23 mouse cellular contexts compared by ENCODE assay signal in genomic region chr6:148398888-148399287, GRCm38 (mm10). TPM values are rescaled to one million over a fixed set of nuclear protein-coding genes. Genes with fewer than 3 reads are reported as not detected.
DNase-seq lines count a peak whose midpoint lies in the region; ATAC-seq and TF ChIP-seq lines count a peak whose summit lies in the region.
"Had no signal": no experiment of that assay in that cellular context is flagged by ENCODE, and none has a peak within 500 bp of the region (broad histone marks: within the 10 kb centered on the region; RNA-seq: fewer than 3 reads in every experiment).

No protein-coding gene starts in this region.

- ATAC-seq in heart, embryonic 12.5 days (ENCODE audit: insufficient number of reproducible peaks, low FRiP score), result no peak
- ATAC-seq in kidney, embryonic 15.5 days (replicated peaks; ENCODE audit: low FRiP score), result no peak
- ATAC-seq: forebrain, embryonic 14.5 days; inflammation-experienced regulatory T-cells, adult 6 months; midbrain, embryonic 13.5 days had no signal

- peaks cover 31% of the 10 kb centered on the region for H3K4me1 ChIP-seq in heart, embryonic 12.5 days (replicated peaks)
- no peaks in the 10 kb centered on the region for H3K4me1 ChIP-seq in kidney, adult 2 months (ENCODE audit: control insufficient read depth, insufficient read depth, low read length)
- H3K4me1 ChIP-seq in kidney, embryonic 15.5 days, result no peaks in the 10 kb centered on the region
- peaks cover 9% of the 10 kb centered on the region for H3K4me1 ChIP-seq in olfactory bulb, adult 2 months (ENCODE audit: control insufficient read depth, insufficient read depth, low read length)
- H3K4me1 ChIP-seq: liver, embryonic 13.5 days; megakaryocyte, embryonic 14.5 days; midbrain, embryonic 13.5 days had no signal

- H3K27ac ChIP-seq in heart, embryonic 12.5 days (ENCODE audit: poor library complexity, severe bottlenecking), result peak overlapping the region; percentile 60
- 0 out of 2 replicates have a peak overlapping the region, but pooled peaks have one; percentile 12 for H3K27ac ChIP-seq in kidney, adult 2 months (ENCODE audit: insufficient read depth, low read depth, low read length)
- no peak overlapping the region for H3K27ac ChIP-seq in kidney, embryonic 15.5 days
- H3K27ac ChIP-seq in olfactory bulb, adult 2 months (ENCODE audit: insufficient read depth, low read depth, low read length), result peak overlapping the region; percentile 74
- H3K27ac ChIP-seq: hindbrain, embryonic 14.5 days; liver, embryonic 13.5 days; midbrain, embryonic 13.5 days had no signal

- TF ChIP-seq CTCF in kidney, adult 2 months (conservative IDR thresholded peaks at IDR 0.05; ENCODE audit: insufficient read depth, insufficient read length, low read depth, low read length), result no peak
- TF ChIP-seq CTCF in olfactory bulb, adult 2 months (IDR thresholded peaks at IDR 0.05; ENCODE audit: insufficient read depth, low read depth, low read length), result no peak

- WGBS in heart, embryonic 12.5 days, result 44% methylated on average over 2 of the region's 2 CpGs
- 65% methylated on average over 2 of the region's 2 CpGs for WGBS in kidney, adult 2 months
- 83% methylated on average over 2 of the region's 2 CpGs for WGBS in kidney, embryonic 15.5 days
- 24% methylated on average over 2 of the region's 2 CpGs for WGBS in olfactory bulb, adult 2 months

- H3K27me3 ChIP-seq in heart, embryonic 12.5 days (replicated peaks), result no peaks in the 10 kb centered on the region
- no peaks in the 10 kb centered on the region for H3K27me3 ChIP-seq in kidney, adult 2 months (replicated peaks; ENCODE audit: control insufficient read depth, insufficient read depth, low read length)
- H3K27me3 ChIP-seq in kidney, embryonic 15.5 days, result no peaks in the 10 kb centered on the region
- H3K27me3 ChIP-seq: midbrain, embryonic 13.5 days had no signal

- no peak overlapping the region for H3K9ac ChIP-seq in heart, embryonic 12.5 days
- H3K9ac ChIP-seq in kidney, embryonic 15.5 days, result no peak overlapping the region
- H3K9ac ChIP-seq: hindbrain, embryonic 14.5 days; liver, embryonic 13.5 days; lung, embryonic 14.5 days; midbrain, embryonic 13.5 days had no signal

- no peak for TF ChIP-seq POLR2A in kidney, adult 2 months (IDR thresholded peaks at IDR 0.05; ENCODE audit: low read depth, low read length)
- no peak for TF ChIP-seq POLR2A in olfactory bulb, adult 2 months (IDR thresholded peaks at IDR 0.05; ENCODE audit: insufficient read depth, low read depth, low read length)

- H3K4me2 ChIP-seq in heart, embryonic 12.5 days, result no peak overlapping the region
- no peak overlapping the region for H3K4me2 ChIP-seq in kidney, embryonic 15.5 days
- H3K4me2 ChIP-seq: hindbrain, embryonic 14.5 days; liver, embryonic 13.5 days; lung, embryonic 14.5 days; midbrain, embryonic 13.5 days had no signal

- H3K9me3 ChIP-seq in heart, embryonic 12.5 days (replicated peaks), result 0 out of 2 replicates have a peak, but pooled peaks cover 3% of the 10 kb centered on the region
- H3K9me3 ChIP-seq in kidney, embryonic 15.5 days (replicated peaks), result no peaks in the 10 kb centered on the region
- H3K9me3 ChIP-seq: liver, embryonic 13.5 days; megakaryocyte, embryonic 14.5 days; midbrain, embryonic 13.5 days had no signal

- no peaks in the 10 kb centered on the region for H3K36me3 ChIP-seq in heart, embryonic 12.5 days
- no peaks in the 10 kb centered on the region for H3K36me3 ChIP-seq in kidney, adult 2 months (ENCODE audit: control insufficient read depth, insufficient read depth, low read length)
- no peaks in the 10 kb centered on the region for H3K36me3 ChIP-seq in kidney, embryonic 15.5 days
- H3K36me3 ChIP-seq: liver, embryonic 13.5 days; midbrain, embryonic 13.5 days had no signal

- H3K4me3 ChIP-seq in heart, embryonic 12.5 days, result no peak overlapping the region
- H3K4me3 ChIP-seq in kidney, adult 2 months (ENCODE audit: insufficient read depth, low read depth, low read length), result no peak overlapping the region
- H3K4me3 ChIP-seq in kidney, embryonic 15.5 days (replicated peaks), result no peak overlapping the region
- H3K4me3 ChIP-seq in olfactory bulb, adult 2 months (ENCODE audit: insufficient read depth, low read depth, low read length), result no peak overlapping the region
- H3K4me3 ChIP-seq: liver, embryonic 13.5 days; megakaryocyte, embryonic 14.5 days; midbrain, embryonic 13.5 days had no signal

- DNase-seq in adrenal gland, adult (ENCODE audit: inconsistent age in 2 of 2, low spot score in 1 of 2), result peak; percentile 19 to 71
- no peak for DNase-seq in adrenal gland, postnatal 36 days
- DNase-seq in heart, postnatal 14 days, result no peak
- no peak for DNase-seq in kidney, adult 2 months
- DNase-seq in cerebellum, postnatal 25 days, result no peak
- DNase-seq: cerebellum, adult 2 months; cerebellum, postnatal 36 days; gastrocnemius, postnatal 25 days; kidney, adult 9 months; kidney, postnatal 25 days; liver, embryonic 13.5 days; lung, embryonic 14.5 days; lung, postnatal 36 days; right cerebral cortex, postnatal 14 days; spleen, adult 18-20 months had no signal

- intact Hi-C loops in heart, postnatal 14 days (cut with DNase I), result loop anchor here (5.0 to 10.0 kb wide), 2 partner anchors 152 to 286 kb away; no protein-coding TSS in a partner anchor

RNA-seq across cellular contexts. Expression of gene Tmtc1, which starts 45.3 kb away (rescaled TPM):
- total RNA-seq in adrenal gland, postnatal 36 days (2021), result 10 to 100 TPM; 12.0 to 13.8 TPM
- 3.4 and 3.8 TPM in 2 replicates for polyA plus RNA-seq in heart, embryonic 12.5 days (2016; fragmentation: Nextera tagmentation; extraction: Ambion mirVana)
- total RNA-seq in heart, postnatal 14 days (2021), result 10 to 100 TPM; 43.2 to 55.6 TPM
- polyA plus RNA-seq in kidney, adult 2 months (2012; rRNA removed), result 10.6 and 11.0 TPM in 2 replicates
- polyA plus RNA-seq in kidney, embryonic 15.5 days (2015; fragmentation: Nextera tagmentation; extraction: Ambion mirVana), result 1.6 and 2.0 TPM in 2 replicates
- 92.0 TPM in 1 of 2 replicates, not detected in the other for polyA plus RNA-seq in olfactory bulb, adult 2 months (2012; ENCODE audit: insufficient read depth, insufficient read length, low replicate concordance, missing spikeins)

Comparison
In these comparisons a context has a peak if more than half of its experiments do, and no peak if none do; other contexts are left out.
1. DNase-seq: peak in adrenal gland, adult (2 of 2); none in adrenal gland, postnatal 36 days (0 of 2), heart, postnatal 14 days (0 of 2), kidney, adult 2 months (single experiment) and cerebellum, postnatal 25 days (0 of 2).